Mouse (Mus musculus) CH12.LX (cell line): Measurements from ENCODE around the gene Hist1h4d. TPM values are rescaled to one million over a fixed set of nuclear protein-coding genes. Genes with fewer than 3 reads are reported as not detected.
"Not testable (repeated sequence)": the region's sequence is repeated elsewhere in the genome, so short reads cannot be mapped to it uniquely, and the experiment has no call there.

Source experiments
- DNase-seq: peaks from one replicate; pipeline ENCODE4 v3.0.0-alpha.2; 2013; ENCODE audit errors: extremely low read depth
- H3K27ac ChIP-seq: 2 replicates; pipeline ENCODE4 v1.5.1; 2012; ENCODE audit warnings: low read depth, mild to moderate bottlenecking, control low read depth, moderate library complexity; ENCODE audit not compliant: insufficient read depth
- H3K27me3 ChIP-seq: replicated peaks from 2 replicates; pipeline ENCODE3; 2012; ENCODE audit warnings: inconsistent platforms
- H3K36me3 ChIP-seq, 2 experiments: replicated peaks in 1 of 2; 2 replicates each; pipeline versions ENCODE3 to v1.6.1; 2012; ENCODE audit warnings: inconsistent platforms in 1 of 2, low read length in 1 of 2, mild to moderate bottlenecking in 1 of 2, mixed read lengths in 1 of 2, moderate library complexity in 1 of 2; ENCODE audit not compliant: control insufficient read depth in 1 of 2, insufficient read depth in 1 of 2
- H3K4me1 ChIP-seq, 2 experiments: 2 replicates each; pipeline ENCODE4 v1.6.1; 2012; ENCODE audit warnings: inconsistent platforms in 1 of 2, moderate library complexity in 1 of 2; ENCODE audit not compliant: insufficient read depth in 2 of 2, control insufficient read depth in 1 of 2
- H3K4me2 ChIP-seq: 2 replicates; pipeline ENCODE4 v1.6.1; 2012; ENCODE audit warnings: low read depth, mild to moderate bottlenecking, control low read depth; ENCODE audit not compliant: poor library complexity, insufficient read depth, severe bottlenecking
- H3K4me3 ChIP-seq, 3 experiments: fragments of 150-350 bp in 1 of 3; sonication (generic) in 1 of 3; replicated peaks in 1 of 3; 2 replicates each; pipeline versions ENCODE3 to v1.5.1; 2011 to 2012; ENCODE audit warnings: low read depth in 2 of 3, low read length in 2 of 3, mild to moderate bottlenecking in 2 of 3, moderate library complexity in 2 of 3, control low read depth in 1 of 3, improper control_type of control experiment in 1 of 3, inconsistent platforms in 1 of 3, mixed read lengths in 1 of 3; ENCODE audit not compliant: poor library complexity in 1 of 3
- H3K79me2 ChIP-seq: replicated peaks from 2 replicates; pipeline ENCODE4 v1.6.1; 2012; ENCODE audit warnings: mild to moderate bottlenecking, moderate library complexity; ENCODE audit not compliant: control insufficient read depth, poor library complexity, insufficient read depth, severe bottlenecking; ENCODE audit errors: extremely low read depth
- H3K9ac ChIP-seq: 2 replicates; pipeline ENCODE4 v1.6.1; 2012; ENCODE audit warnings: low read depth, mild to moderate bottlenecking, control low read depth, moderate library complexity; ENCODE audit not compliant: insufficient read depth
- H3K9me3 ChIP-seq: replicated peaks from 2 replicates; pipeline ENCODE3; 2012; ENCODE audit warnings: low read length, inconsistent platforms, mixed read lengths
- CHD1 ChIP-seq: IDR thresholded peaks from 2 replicates; pipeline ENCODE4 v1.6.1; 2012; ENCODE audit warnings: low read depth, low read length, improper control_type of control experiment, inconsistent platforms
- CHD2 ChIP-seq: IDR thresholded peaks from 2 replicates; pipeline ENCODE4 v1.6.1; 2011; ENCODE audit warnings: low read length, improper control_type of control experiment
- E2F4 ChIP-seq: IDR thresholded peaks from 2 replicates; pipeline ENCODE4 v1.6.1; 2011; ENCODE audit warnings: low read depth, low read length, improper control_type of control experiment; ENCODE audit not compliant: insufficient replicate concordance
- HCFC1 ChIP-seq: IDR thresholded peaks from 2 replicates; pipeline ENCODE4 v1.6.1; 2012; ENCODE audit warnings: low read depth, mild to moderate bottlenecking, inconsistent platforms, low read length, improper control_type of control experiment
- MEF2A ChIP-seq: IDR thresholded peaks from 2 replicates; pipeline ENCODE4 v1.6.1; 2014; ENCODE audit warnings: low read depth, mild to moderate bottlenecking, inconsistent platforms, low read length, improper control_type of control experiment, borderline replicate concordance
- MXI1 ChIP-seq: IDR thresholded peaks from 2 replicates; pipeline ENCODE4 v1.6.1; 2011; ENCODE audit warnings: mild to moderate bottlenecking, low read depth, low read length, improper control_type of control experiment
- NELFE ChIP-seq: IDR thresholded peaks from 2 replicates; pipeline ENCODE4 v1.6.1; 2011; ENCODE audit warnings: low read depth, low read length, improper control_type of control experiment
- NRF1 ChIP-seq: IDR thresholded peaks from 2 replicates; pipeline ENCODE4 v1.6.1; 2014; ENCODE audit warnings: low read depth, mild to moderate bottlenecking, inconsistent platforms, low read length, improper control_type of control experiment, moderate library complexity
- POLR2A ChIP-seq: IDR thresholded peaks from 2 replicates; pipeline ENCODE4 v1.6.1; 2011; ENCODE audit warnings: low read depth, mild to moderate bottlenecking, improper control_type of control experiment, low read length
- POLR2AphosphoS2 ChIP-seq: IDR thresholded peaks from 2 replicates; pipeline ENCODE4 v1.6.1; 2011; ENCODE audit warnings: low read depth, low read length, improper control_type of control experiment
- RCOR1 ChIP-seq: conservative IDR thresholded peaks from 2 replicates; pipeline ENCODE4 v1.6.1; 2012; ENCODE audit warnings: low read depth, mild to moderate bottlenecking, inconsistent platforms, low read length, improper control_type of control experiment
- SIN3A ChIP-seq: IDR thresholded peaks from 2 replicates; pipeline ENCODE4 v1.6.1; 2012; ENCODE audit warnings: low read length, improper control_type of control experiment, inconsistent platforms
- TBP ChIP-seq: conservative IDR thresholded peaks from 2 replicates; pipeline ENCODE4 v1.6.1; 2011; ENCODE audit warnings: low read depth, low read length, improper control_type of control experiment
- TCF12 ChIP-seq: IDR thresholded peaks from 2 replicates; pipeline ENCODE4 v1.6.1; 2014; ENCODE audit warnings: low read depth, mild to moderate bottlenecking, inconsistent platforms, low read length, improper control_type of control experiment
- UBTF ChIP-seq: IDR thresholded peaks from 2 replicates; pipeline ENCODE4 v1.6.1; 2012; ENCODE audit warnings: low read depth, mild to moderate bottlenecking, inconsistent platforms, low read length, improper control_type of control experiment, moderate library complexity
- ZMIZ1 ChIP-seq: IDR thresholded peaks from 2 replicates; pipeline ENCODE4 v1.6.1; 2012; ENCODE audit warnings: low read depth, mild to moderate bottlenecking, inconsistent platforms, low read length, improper control_type of control experiment
- dilution Hi-C: fragments of 300-500 bp; cut with MboI; formaldehyde crosslinking; loops from 2 replicates; pipeline ENCODE4 v1.14.3; 2020; ENCODE audit warnings: low sequenced_read_pairs; ENCODE audit not compliant: extremely low pct_unique_long_range_greater_than_20kb, extremely low pct_ligation_motif_present
- in situ Hi-C: fragments of 300-500 bp; cut with MboI; formaldehyde crosslinking; loops from 3 replicates; pipeline ENCODE4 v1.14.3; 2019; ENCODE audit warnings: low sequenced_read_pairs, low pct_ligation_motif_present, low pct_unique_long_range_greater_than_20kb, mixed read lengths
- polyA plus RNA-seq: library from polyadenylated mRNA; unstranded; fragments of >175 nt; gene quantifications from 2 replicates; pipeline ENCODE4 v1.2.1, GENCODE M21; 2012; ENCODE audit warnings: low read depth; ENCODE audit not compliant: insufficient read length
- total RNA-seq, 2 experiments: library from RNA; depleted of rRNA; stranded (reverse); fragments of 300-350 nt in 1 of 2; fragments of >200 nt in 1 of 2; gene quantifications; 2 replicates each; pipeline ENCODE4 v1.2.3; 2012 to 2014

The Hist1h4d gene
- total and polyA plus RNA-seq, 3 experiments, result 6.7 to 1,831 (median 27.7) TPM

DNA sequence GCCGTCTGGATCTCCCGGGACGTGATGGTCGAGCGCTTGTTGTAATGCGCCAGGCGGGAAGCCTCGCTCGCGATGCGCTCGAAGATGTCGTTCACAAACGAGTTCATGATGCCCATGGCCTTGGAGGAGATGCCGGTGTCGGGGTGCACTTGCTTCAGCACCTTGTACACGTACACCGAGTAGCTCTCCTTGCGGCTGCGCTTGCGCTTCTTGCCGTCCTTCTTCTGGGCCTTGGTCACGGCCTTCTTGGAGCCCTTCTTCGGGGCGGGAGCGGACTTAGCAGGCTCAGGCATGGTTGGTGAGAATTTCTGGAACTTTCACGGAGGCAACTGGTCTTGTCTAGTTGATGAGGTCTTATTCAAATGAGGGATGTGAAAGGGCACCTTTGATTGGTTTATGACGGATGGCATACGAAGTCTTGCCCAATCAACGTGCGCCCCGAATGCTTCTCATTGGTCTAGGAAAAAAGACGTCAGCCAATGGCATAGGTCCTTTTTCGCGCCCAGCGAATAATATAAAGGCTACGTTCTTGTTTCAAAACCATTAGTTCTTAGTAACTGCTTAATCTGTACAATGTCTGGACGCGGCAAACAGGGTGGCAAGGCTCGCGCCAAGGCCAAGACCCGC lies 7.4 kb upstream of the Hist1h4d start, which contains the start of the genes Hist1h2bf and Hist1h2ad:
Hist1h2bf (minus strand) TSS at position 299 of the 627 bp plus-strand sequence.
Hist1h2ad (plus strand) TSS at position 484 of the 627 bp plus-strand sequence.
- TF ChIP-seq TBP, result peak; percentile 98
- TF ChIP-seq ZMIZ1, result 0 out of 2 replicates have a peak, but pooled peaks have one; percentile 90
- 0 out of 2 replicates have a peak, but pooled peaks have one; percentile 57 for TF ChIP-seq SIN3A
- peak; percentile 98 for TF ChIP-seq CHD2
- TF ChIP-seq HCFC1, result peak; percentile 17; the same call in 1 of the 2 replicates
- TF ChIP-seq E2F4, result peak; percentile 98
- peak; percentile 42 for TF ChIP-seq POLR2A
- peak; percentile 96 for TF ChIP-seq TCF12
- TF ChIP-seq MXI1, result peak; percentile 58; the same call in 1 of the 2 replicates
- TF ChIP-seq NRF1, result peak; percentile 18
- 0 out of 2 replicates have a peak, but pooled peaks have one; percentile 24 for TF ChIP-seq MEF2A
- peak; percentile 5; the same call in 1 of the 2 replicates for TF ChIP-seq UBTF
- in situ Hi-C loops, result loop anchor here (25.0 kb wide), 1 partner anchor 1837 kb away; the partner anchor contains the start of gene Hist1h4j
- H3K79me2 ChIP-seq, H3K27me3 ChIP-seq, H3K36me3 ChIP-seq, dilution Hi-C loops, H3K9me3 ChIP-seq: not testable (repeated sequence)
- Histone ChIP-seq H3K9ac (peak within 1 kb of the TSS; percentile 91), H3K27ac (peak within 1 kb of the TSS; percentile 93), H3K4me2 (peak within 1 kb of the TSS; percentile 76), H3K4me1 (peaks cover 0 to 15% of the 10 kb centered on the region in 2 experiments; a peak in 2 of 4 replicates), H3K4me3 (peak within 1 kb of the TSS; percentile 34 to 59 (median 39))
- peak; percentile 99 for DNase-seq

DNA sequence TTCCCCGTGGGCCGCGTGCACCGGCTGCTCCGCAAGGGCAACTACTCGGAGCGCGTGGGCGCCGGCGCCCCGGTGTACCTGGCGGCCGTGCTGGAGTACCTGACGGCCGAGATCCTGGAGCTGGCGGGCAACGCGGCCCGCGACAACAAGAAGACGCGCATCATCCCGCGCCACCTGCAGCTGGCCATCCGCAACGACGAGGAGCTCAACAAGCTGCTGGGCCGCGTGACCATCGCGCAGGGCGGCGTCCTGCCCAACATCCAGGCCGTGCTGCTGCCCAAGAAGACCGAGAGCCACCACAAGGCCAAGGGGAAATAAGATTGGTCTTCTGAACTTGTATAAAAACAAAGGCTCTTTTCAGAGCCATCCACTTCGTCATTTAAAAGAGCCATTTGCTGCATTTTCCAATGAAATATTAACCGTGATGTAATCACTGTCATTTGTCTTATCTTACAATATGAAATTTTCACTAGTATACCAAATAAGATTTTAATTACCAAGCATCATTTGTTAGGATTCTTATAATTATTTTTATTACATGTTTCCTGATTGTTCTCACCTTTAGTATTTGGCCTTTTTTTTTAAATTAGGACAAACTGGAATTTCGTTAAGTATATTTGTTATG lies 6.7 kb upstream of the Hist1h4d start:
- in situ Hi-C loops, result loop anchor here (25.0 kb wide), 1 partner anchor 1837 kb away; the partner anchor contains the start of gene Hist1h4j
- Histone ChIP-seq H3K9ac (peak overlapping the region; percentile 66; the same call in 1 of the 2 replicates), H3K4me3 (peak overlapping the region in 1 of 3 experiments; percentile 15), H3K4me2 (peak overlapping the region; percentile 56; the same call in 1 of the 2 replicates), H3K4me1 (peaks cover 0 to 15% of the 10 kb centered on the region in 2 experiments; a peak in 2 of 4 replicates), H3K27ac (peak overlapping the region; percentile 77)
- TF ChIP-seq POLR2AphosphoS2, result peak; percentile 92
- peak; percentile 85 for TF ChIP-seq POLR2A
- TF ChIP-seq CHD1, result peak; percentile 84
- TF ChIP-seq UBTF, result peak; percentile 80; the same call in 1 of the 2 replicates
- TF ChIP-seq RCOR1, result 0 out of 2 replicates have a peak, but pooled peaks have one; percentile 45
- 0 out of 2 replicates have a peak, but pooled peaks have one; percentile 6 for TF ChIP-seq MEF2A
- peak; percentile 98 for TF ChIP-seq ZMIZ1
- TF ChIP-seq NELFE, result peak; percentile 81
- 0 out of 2 replicates have a peak, but pooled peaks have one; percentile 3 for TF ChIP-seq SIN3A
- H3K9me3 ChIP-seq, H3K79me2 ChIP-seq, H3K36me3 ChIP-seq, dilution Hi-C loops, H3K27me3 ChIP-seq: not testable (repeated sequence)
- peak; percentile 58 for DNase-seq
